Mouse (Mus musculus): ENCODE measurements at regions not wholly inside any gene's neighbourhood (a gene's known extent, or its start where the extent isn't known, plus 50 kb on each side); places are given as distances from the start of the nearest gene placed in this dataset.
"Not testable (repeated sequence)": the region's sequence is repeated elsewhere in the genome, so short reads cannot be mapped to it uniquely, and the experiment has no call there.

DNA sequence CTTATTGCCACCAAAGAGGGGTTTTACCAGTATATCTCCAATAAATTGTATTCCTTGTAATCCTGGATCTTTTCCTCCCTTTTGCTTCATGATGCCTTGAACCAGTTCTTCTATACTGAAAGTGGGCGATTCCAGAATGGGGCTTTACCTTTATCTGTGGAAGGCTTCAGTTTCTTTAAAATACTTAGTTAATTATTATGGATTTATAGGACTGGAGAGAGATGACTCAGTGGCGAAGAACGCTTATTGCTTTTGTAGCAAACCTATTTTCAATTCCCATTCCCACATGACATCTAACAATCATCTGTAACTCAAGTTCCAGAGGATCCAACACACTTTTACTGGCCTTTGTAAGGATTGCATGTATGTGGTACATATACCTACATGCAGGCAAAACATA lies 127.4 kb upstream of the Vrk2 start:
- ChIA-PET POLR2A (no interaction called here), CTCF (no interaction called here)

DNA sequence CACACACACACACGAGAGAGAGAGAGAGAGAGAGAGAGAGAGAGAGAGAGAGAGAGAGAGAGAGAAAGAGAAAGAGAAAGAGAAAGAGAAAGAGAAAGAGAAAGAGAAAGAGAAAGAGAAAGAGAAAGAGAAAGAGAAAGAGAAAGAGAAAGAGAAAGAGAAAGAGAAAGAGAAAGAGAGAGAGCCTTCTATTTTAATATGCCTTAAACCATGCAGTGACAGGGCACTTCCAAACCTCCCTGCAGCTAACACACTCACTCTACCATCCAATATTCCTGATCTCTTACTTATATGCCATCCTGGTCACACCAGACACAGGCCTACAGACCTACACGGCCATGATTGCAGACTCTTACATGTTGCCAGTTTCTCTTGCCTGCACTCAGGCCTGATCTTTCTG lies 117.4 kb upstream of the Vrk2 start:
- CTCF ChIA-PET, POLR2A ChIA-PET: not testable (repeated sequence)

DNA sequence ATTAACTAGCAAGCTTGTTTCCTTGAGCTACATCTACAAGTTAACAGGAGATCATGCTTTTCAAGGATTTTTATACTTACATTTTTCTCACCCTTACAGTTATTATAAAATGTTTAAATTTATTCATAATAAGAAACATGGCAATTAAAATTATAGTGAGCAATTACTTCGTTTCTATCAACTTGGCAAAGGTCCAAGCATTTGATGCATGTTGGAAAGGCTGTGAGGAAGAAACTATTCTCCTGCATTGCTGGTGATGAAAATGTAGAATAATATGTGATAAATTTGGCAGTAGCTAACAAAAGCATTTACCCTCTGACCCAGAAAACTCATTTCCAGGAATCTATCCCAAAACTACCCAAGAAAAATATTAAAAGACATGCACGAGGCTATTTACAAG lies 114.8 kb upstream of the Vrk2 start:
- POLR2A ChIA-PET, result no interaction called here
- CTCF ChIA-PET, result no interaction called here

DNA sequence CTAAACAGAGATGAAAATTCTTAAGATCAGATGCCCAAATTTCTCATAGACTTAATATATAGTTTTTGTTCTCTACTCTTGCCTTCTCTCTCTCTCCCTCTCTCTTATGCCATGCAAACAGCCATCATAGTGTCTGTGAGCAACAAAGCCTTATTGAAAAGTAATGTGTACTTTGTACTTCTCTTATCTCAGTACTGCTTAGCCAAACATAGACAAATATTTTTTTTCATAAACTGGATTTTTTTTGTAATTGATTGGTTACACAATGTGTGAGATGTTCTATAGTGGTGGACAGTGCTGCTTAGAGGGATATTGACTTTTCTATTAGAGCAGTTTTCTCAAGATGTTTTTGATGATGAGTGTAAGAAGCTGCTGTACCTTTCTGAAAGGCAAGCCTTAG lies 90.1 kb upstream of the Vrk2 start:
- CTCF ChIA-PET, result no interaction called here
- POLR2A ChIA-PET, result no interaction called here

DNA sequence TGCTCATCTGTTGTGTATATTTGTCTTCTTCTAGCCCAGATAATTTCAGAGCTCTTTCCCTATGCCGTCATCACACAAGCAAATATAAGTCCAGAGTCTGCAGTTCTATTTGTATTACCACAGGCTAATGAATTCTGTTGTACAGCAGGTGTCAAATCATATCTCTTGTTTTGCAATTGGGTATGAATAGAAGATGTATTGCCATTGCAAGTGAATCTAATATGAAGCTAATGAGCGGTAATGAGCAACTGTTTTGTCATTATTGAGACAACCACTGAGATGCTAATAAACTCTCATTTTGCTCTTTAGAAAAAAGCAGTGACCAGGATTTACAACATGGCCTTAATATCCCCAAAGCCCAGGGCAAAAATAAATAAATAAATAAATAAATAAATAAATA lies 73.5 kb upstream of the Vrk2 start:
- CTCF ChIA-PET, result no interaction called here
- POLR2A ChIA-PET, result no interaction called here

DNA sequence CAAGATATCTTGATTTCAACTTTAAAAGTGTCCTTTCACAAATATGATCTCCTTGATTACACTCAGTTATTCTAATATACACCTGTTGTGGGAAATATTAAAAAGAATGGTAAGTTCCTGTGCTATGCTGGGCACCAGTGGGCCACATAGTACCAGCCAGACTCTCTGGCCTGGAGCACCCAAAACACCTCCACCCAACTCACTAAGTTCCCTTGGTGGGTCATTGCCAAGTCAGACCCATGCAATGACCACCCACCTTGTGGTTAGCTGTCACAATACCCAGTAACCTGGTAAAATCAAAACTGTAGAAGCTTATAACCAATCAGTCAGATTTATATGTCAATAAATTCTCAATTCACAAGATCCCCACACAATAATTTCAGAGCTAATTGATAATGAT lies 67.1 kb upstream of the Vrk2 start:
- POLR2A ChIA-PET, result no interaction called here
- CTCF ChIA-PET, result no interaction called here

DNA sequence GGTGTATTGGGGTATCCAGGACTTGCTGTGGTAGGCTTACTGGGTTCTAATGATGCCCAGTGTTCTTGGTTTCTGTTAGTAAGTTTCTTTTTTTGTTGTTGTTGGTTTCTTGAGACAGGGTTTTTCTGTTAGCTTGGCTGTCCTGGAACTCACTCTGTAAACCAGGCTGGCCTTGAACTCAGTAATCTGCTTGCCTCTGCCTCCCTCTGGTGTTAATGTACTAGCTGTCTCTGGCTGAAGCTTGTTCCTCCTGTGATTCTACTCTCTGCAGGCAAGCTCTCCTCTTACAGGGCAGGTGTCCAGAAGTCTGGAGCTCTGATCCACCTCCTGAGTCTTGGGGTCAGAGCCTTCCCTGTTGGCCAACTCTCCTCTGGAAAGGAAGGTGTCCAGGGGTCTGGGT lies 55.4 kb upstream of the Vrk2 start:
- CTCF ChIA-PET, POLR2A ChIA-PET: not testable (repeated sequence)
